Mouse (Mus musculus): ENCODE measurements around the gene Agpat2. TPM values are rescaled to one million over a fixed set of nuclear protein-coding genes. Genes with fewer than 3 reads are reported as not detected.

The Agpat2 gene
- 10 to 100 TPM in 14 of 26 experiments, 1 to 10 TPM in 12; 2.1 to 27.3 (median 10.4) TPM for total RNA-seq (2018; cell fraction: chromatin; rRNA removed)
- total RNA-seq (2018; cell fraction: cytosol; rRNA removed): 10 to 100 TPM; 15.1 to 41.4 (median 22.9) TPM
- total RNA-seq (2018; cell fraction: nucleus; rRNA removed): 10 to 100 TPM in 20 of 26 experiments, 1 to 10 TPM in 6; 6.4 to 27.3 (median 13.7) TPM
- polyA plus RNA-seq (2018): 26.9 to 35.7 TPM (median 35.5 TPM) in 3 replicates

GRCm38 (mm10) chr2:26603720-26604671 is at the start of gene Agpat2:
Gene Agpat2 (minus strand): TSS chr2:26604417.
- WGBS (ENCODE audit: missing documents): under 1% methylated on average over 91 of the region's 103 CpGs
- H3K79me2 ChIP-seq (ENCODE audit: inconsistent target): peaks cover 15% of the 10 kb centered on the region; the same call in 1 of the 2 replicates
- peak within 1 kb of the TSS; percentile 57 for H3K4me3 ChIP-seq (ENCODE audit: inconsistent target)
- H3K27ac ChIP-seq: no peak within 1 kb of the TSS
- H3K36me3 ChIP-seq (ENCODE audit: inconsistent target): no peaks in the 10 kb centered on the region

GRCm38 (mm10) chr2:26646643-26647293 is 42.6 kb upstream of the Agpat2 start:
- Histone ChIP-seq H3K27ac (no peak overlapping the region), H3K79me2 (ENCODE audit: inconsistent target) (no peaks in the 10 kb centered on the region), H3K4me3 (ENCODE audit: inconsistent target) (no peak overlapping the region), H3K36me3 (ENCODE audit: inconsistent target) (no peaks in the 10 kb centered on the region)
- WGBS (ENCODE audit: missing documents): 7% methylated on average over 3 of the region's 3 CpGs

DNA sequence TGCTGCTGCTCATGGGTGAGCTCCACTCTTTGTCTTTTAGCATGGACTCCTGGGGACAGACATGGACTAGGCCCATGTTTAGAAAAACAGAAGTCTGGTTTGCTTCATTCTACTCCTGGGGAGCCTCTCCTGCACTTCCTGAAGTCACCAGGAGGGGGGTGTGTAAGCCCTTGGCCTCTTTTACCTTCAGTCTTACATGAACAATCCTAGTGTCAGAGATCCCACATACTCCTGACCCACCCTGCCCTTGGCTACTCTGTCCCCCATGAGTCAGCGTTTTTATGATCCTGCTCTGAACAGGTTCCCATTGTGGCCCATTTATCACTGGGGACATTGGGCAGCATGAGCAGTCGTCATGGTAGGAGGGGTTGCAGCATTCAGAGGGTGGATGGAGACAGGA is 39.7 kb upstream of the Agpat2 start:
- no peaks in the 10 kb centered on the region for H3K36me3 ChIP-seq (ENCODE audit: inconsistent target)
- H3K27ac ChIP-seq: no peak overlapping the region
- peaks cover 10% of the 10 kb centered on the region for H3K79me2 ChIP-seq (ENCODE audit: inconsistent target)
- WGBS (ENCODE audit: missing documents): 44% methylated on average over 2 of the region's 2 CpGs
- no peak overlapping the region for H3K4me3 ChIP-seq (ENCODE audit: inconsistent target)

DNA sequence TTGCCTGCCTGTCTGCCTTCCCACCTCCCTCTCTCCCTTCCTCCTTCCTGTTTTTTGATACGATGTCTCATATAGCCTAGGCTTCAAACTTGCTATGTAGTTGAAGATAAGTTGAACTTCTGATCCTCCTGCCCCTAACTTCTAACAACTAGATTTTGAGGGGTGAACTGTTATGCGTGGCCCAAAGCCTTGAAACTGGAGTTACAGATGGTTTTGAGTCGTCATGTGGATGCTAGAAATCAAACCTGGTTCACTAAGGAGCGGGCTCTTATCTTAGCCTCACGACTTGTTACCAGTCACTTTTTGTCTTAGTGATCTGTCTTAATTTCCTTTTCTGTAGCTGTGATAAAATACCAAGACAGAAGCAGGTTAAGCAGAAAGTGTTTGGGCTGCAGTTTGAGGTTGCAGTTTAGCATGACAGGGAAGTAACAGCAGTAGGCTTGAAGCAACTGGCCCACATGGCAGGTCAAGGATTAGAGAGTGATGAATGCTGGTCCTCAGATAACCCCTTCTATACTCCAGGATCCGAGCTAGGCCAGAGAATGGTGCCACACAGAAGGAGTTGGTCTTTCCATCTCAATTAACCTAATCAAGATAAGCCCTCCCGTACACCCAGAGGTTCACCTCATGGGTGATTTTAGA is 36.9 kb upstream of the Agpat2 start:
- Histone ChIP-seq H3K4me3 (ENCODE audit: inconsistent target) (no peak overlapping the region), H3K79me2 (ENCODE audit: inconsistent target) (peaks cover 28% of the 10 kb centered on the region), H3K36me3 (ENCODE audit: inconsistent target) (peaks cover 17% of the 10 kb centered on the region), H3K27ac (peak overlapping the region; percentile 84)
- WGBS (ENCODE audit: missing documents): 79% methylated on average over 7 of the region's 7 CpGs

GRCm38 (mm10) chr2:26639838-26640830 is 35.9 kb upstream of the Agpat2 start:
- Histone ChIP-seq H3K27ac (peak overlapping the region; percentile 84), H3K79me2 (ENCODE audit: inconsistent target) (peaks cover 28% of the 10 kb centered on the region), H3K4me3 (ENCODE audit: inconsistent target) (peak overlapping the region; percentile 99), H3K36me3 (ENCODE audit: inconsistent target) (peaks cover 26% of the 10 kb centered on the region)
- WGBS (ENCODE audit: missing documents): 3% methylated on average over 48 of the region's 49 CpGs

DNA sequence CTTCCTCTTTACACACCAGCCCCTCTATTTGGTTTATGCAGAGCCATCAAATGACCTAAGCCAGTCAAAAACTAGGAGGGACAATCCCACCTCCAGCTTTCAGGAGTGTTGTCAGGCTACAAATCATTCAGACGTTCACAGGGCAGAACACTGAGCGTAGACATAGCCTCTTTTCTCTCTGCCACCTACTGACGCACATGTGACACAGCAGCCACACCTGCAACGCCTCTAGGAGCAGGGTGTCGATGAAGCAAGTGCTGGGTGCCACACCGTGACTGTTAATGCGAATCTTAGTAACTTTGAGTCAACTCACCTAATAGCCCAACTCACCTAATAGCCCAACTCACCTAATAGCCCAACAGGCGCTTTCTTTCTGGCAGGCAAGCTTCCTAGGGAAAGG is 34.9 kb upstream of the Agpat2 start:
- WGBS (ENCODE audit: missing documents): 4% methylated on average over 8 of the region's 8 CpGs
- H3K36me3 ChIP-seq (ENCODE audit: inconsistent target): peaks cover 31% of the 10 kb centered on the region
- peaks cover 28% of the 10 kb centered on the region for H3K79me2 ChIP-seq (ENCODE audit: inconsistent target)
- peak overlapping the region; percentile 84 for H3K27ac ChIP-seq
- H3K4me3 ChIP-seq (ENCODE audit: inconsistent target): peak overlapping the region; percentile 99

- Histone ChIP-seq H3K79me2 (ENCODE audit: inconsistent target) (peaks cover 28% of the 10 kb centered on the region), H3K27ac (no peak overlapping the region), H3K36me3 (ENCODE audit: inconsistent target) (peaks cover 31% of the 10 kb centered on the region), H3K4me3 (ENCODE audit: inconsistent target) (peak overlapping the region; percentile 99; the same call in 1 of the 2 replicates)
- WGBS (ENCODE audit: missing documents): 55% methylated on average over 5 of the region's 5 CpGs
Measured at GRCm38 (mm10) chr2:26638572-26638971, 34.4 kb upstream of the Agpat2 start.

DNA sequence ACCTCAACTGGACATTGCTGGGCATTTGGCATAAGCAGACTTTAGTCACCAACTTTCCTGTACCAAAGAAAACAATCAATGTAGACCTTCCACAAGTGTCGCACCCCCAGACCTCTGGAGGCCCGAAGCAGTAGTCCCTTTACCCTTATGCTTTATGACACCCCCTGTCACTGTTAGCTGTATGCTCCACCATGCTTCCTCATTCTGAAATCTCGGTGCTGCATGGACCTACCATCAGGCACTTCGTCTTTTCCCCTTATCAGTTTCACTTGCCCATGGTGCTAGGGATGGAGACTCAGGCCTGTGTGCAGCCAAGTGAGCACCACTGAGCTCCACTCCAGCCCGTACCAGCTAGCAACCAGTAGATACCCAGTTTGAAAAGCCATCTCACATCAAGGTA is 33.8 kb upstream of the Agpat2 start:
- Histone ChIP-seq H3K4me3 (ENCODE audit: inconsistent target) (no peak overlapping the region), H3K79me2 (ENCODE audit: inconsistent target) (peaks cover 28% of the 10 kb centered on the region), H3K27ac (no peak overlapping the region), H3K36me3 (ENCODE audit: inconsistent target) (peaks cover 31% of the 10 kb centered on the region)
- WGBS (ENCODE audit: missing documents): 37% methylated on average over 5 of the region's 5 CpGs

DNA sequence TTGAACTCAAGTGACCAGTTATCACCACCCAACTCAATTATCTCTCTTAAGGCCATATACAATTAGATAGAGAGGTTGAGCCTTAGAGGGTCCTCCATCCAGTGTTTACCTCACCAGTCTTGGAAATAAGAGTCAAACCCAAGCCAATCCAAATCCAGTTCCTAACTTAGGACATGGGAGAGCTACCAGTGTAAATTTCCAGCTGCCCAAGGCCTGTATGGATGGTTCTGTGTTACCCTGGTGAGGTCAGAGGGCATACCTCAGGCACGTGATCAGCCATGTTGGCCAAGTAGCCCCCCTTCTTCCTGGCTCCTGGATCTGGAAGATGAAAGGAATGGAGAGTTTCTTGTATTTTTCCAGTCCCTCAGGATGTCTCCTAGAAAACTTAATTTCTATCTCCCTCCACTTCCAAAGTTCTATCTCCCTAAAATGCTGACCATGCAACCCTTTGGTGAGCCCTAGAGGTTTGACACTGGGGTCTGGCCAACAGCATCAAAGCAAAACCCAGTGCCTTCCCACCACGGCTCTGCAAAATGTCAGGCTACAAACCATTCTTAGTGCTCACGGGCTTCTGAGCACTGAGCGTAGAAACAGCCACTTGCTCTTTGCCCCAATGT is 33.2 kb upstream of the Agpat2 start:
- WGBS (ENCODE audit: missing documents): 89% methylated on average over 4 of the region's 4 CpGs
- peaks cover 31% of the 10 kb centered on the region for H3K36me3 ChIP-seq (ENCODE audit: inconsistent target)
- no peak overlapping the region for H3K4me3 ChIP-seq (ENCODE audit: inconsistent target)
- H3K79me2 ChIP-seq (ENCODE audit: inconsistent target): peaks cover 28% of the 10 kb centered on the region
- H3K27ac ChIP-seq: no peak overlapping the region

GRCm38 (mm10) chr2:26636325-26636635 is 32.1 kb upstream of the Agpat2 start:
- H3K27ac ChIP-seq: no peak overlapping the region
- 78% methylated on average over 2 of the region's 2 CpGs for WGBS (ENCODE audit: missing documents)
- peaks cover 31% of the 10 kb centered on the region for H3K36me3 ChIP-seq (ENCODE audit: inconsistent target)
- no peak overlapping the region for H3K4me3 ChIP-seq (ENCODE audit: inconsistent target)
- peaks cover 28% of the 10 kb centered on the region for H3K79me2 ChIP-seq (ENCODE audit: inconsistent target)

DNA sequence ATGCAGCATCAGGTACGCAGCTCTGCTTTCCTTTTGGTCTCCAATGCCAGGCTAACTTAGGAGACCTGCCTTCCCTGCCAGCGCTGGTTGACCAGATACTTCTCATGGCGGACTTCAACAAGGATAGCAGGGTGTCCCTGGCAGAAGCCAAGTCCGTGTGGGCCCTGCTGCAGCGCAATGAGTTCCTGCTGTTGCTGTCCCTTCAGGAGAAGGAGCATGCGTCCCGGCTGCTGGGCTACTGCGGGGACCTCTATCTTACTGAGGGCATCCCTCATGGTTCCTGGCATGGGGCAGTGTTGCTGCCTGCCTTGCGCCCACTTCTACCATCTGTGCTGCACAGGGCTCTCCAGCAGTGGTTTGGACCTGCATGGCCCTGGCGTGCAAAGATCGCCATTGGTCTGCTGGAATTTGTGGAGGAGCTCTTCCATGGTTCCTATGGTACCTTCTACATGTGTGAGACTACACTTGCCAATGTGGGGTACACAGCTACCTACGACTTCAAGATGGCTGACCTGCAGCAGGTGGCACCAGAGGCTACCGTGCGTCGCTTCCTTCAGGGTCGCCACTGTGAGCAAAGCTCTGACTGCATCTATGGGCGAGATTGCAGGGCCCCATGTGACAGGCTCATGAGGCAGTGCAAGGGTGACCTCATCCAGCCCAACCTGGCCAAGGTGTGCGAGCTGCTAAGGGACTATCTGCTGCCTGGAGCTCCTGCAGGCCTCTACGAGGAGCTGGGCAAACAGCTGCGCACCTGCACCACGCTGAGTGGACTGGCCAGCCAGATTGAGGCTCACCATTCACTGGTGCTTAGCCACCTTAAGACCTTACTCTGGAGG is 31.5 kb upstream of the Agpat2 start:
- WGBS (ENCODE audit: missing documents): 87% methylated on average over 19 of the region's 21 CpGs

GRCm38 (mm10) chr2:26634629-26635488 is 30.6 kb upstream of the Agpat2 start:
- Histone ChIP-seq H3K79me2 (ENCODE audit: inconsistent target) (peaks cover 28% of the 10 kb centered on the region), H3K36me3 (ENCODE audit: inconsistent target) (peaks cover 31% of the 10 kb centered on the region), H3K27ac (no peak overlapping the region), H3K4me3 (ENCODE audit: inconsistent target) (no peak overlapping the region)
- 57% methylated on average over 12 of the region's 12 CpGs for WGBS (ENCODE audit: missing documents)

More for the DNA sequence above, 31.5 kb upstream of the Agpat2 start:
- peaks cover 31% of the 10 kb centered on the region for H3K36me3 ChIP-seq (ENCODE audit: inconsistent target)
- H3K4me3 ChIP-seq (ENCODE audit: inconsistent target): no peak overlapping the region
- no peak overlapping the region for H3K27ac ChIP-seq
- H3K79me2 ChIP-seq (ENCODE audit: inconsistent target): peaks cover 28% of the 10 kb centered on the region

All from macrophage (primary cell).